Mouse (Mus musculus) hindbrain, embryonic 10.5 days (tissue): ENCODE results near the gene Zfp91. TPM values are rescaled to one million over a fixed set of nuclear protein-coding genes. Genes with fewer than 3 reads are reported as not detected.

ENCODE experiments used
- DNase-seq: peaks from one replicate; pipeline ENCODE4 v3.0.0-alpha.2; 2017; ENCODE audit warnings: low spot score
- H3K27ac ChIP-seq: fragments of 300-500 bp; sonication (generic); 2 replicates; pipeline ENCODE4 v1.5.1; 2016; ENCODE audit warnings: mild to moderate bottlenecking, moderate library complexity
- H3K27me3 ChIP-seq: fragments of 300-500 bp; sonication (generic); 2 replicates; pipeline ENCODE4 v1.6.1; 2016; ENCODE audit warnings: mild to moderate bottlenecking; ENCODE audit not compliant: poor library complexity, insufficient read depth, severe bottlenecking
- H3K36me3 ChIP-seq: fragments of 300-500 bp; sonication (generic); 2 replicates; pipeline ENCODE4 v1.6.1; 2016; ENCODE audit warnings: mild to moderate bottlenecking, moderate library complexity
- H3K4me1 ChIP-seq: fragments of 300-500 bp; sonication (generic); replicated peaks from 2 replicates; pipeline ENCODE4 v1.6.1; 2016; ENCODE audit warnings: mild to moderate bottlenecking
- H3K4me3 ChIP-seq: fragments of 300-500 bp; sonication (generic); 2 replicates; pipeline ENCODE4 v1.5.1; 2016; ENCODE audit warnings: mild to moderate bottlenecking, moderate library complexity
- H3K9me3 ChIP-seq: fragments of 300-500 bp; sonication (generic); 2 replicates; pipeline ENCODE4 v1.6.1; 2016; ENCODE audit warnings: mild to moderate bottlenecking, moderate library complexity
- WGBS: fragments of 180-500 bp; shearing (Covaris S2); methylation state at CpG from one replicate; pipeline ENCODE4 v1.1.7; 2016; 5-methylcytosine and 5-hydroxymethylcytosine counted together
- polyA plus RNA-seq: library from polyadenylated mRNA; unstranded; fragments of >200 nt; fragmentation: Nextera tagmentation; extraction: Ambion mirVana; gene quantifications from 2 replicates; pipeline ENCODE4 v1.2.1, GENCODE M21; 2016

The Zfp91 gene
- polyA plus RNA-seq, 1 experiment from 2014 or later, result 12.6 TPM

DNA sequence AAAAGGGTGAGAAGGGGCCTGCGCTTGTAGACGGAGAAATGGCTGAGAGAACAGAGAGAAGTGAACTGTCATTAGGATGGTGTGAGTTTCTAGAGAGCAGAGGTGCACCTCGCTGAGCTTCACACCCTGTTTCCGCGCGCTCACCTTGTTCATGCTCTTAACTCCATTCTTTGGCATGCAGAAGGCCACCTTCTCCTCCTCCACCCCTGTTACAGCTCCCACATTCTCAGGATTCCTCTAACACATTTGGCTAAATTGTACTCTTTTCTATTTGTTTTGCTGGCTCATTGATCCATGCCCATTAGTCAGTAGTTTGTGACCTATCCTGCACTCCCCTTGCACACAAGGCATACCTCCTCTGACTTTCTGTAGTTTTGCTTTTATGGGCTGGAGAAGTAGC, 76.7 kb downstream of the Zfp91 start:
- Histone ChIP-seq H3K36me3 (no peaks in the 10 kb centered on the region), H3K27ac (no peak overlapping the region), H3K4me3 (no peak overlapping the region), H3K9me3 (no peaks in the 10 kb centered on the region), H3K4me1 (no peaks in the 10 kb centered on the region), H3K27me3 (no peaks in the 10 kb centered on the region)
- no peak for DNase-seq
- WGBS, result 85% methylated on average over 6 of the region's 6 CpGs

Other genes starting within 250 kb of the Zfp91 start
- 0.18 TPM in 1 of 2 replicates, not detected in the other for gene Gm4952, start 196.2 kb downstream of the Zfp91 start, polyA plus RNA-seq
- not detected in 2 replicates for gene Glyat, start 162.8 kb downstream of the Zfp91 start, polyA plus RNA-seq
- gene Olfr1442, start 125.7 kb downstream of the Zfp91 start, polyA plus RNA-seq, result not detected in 2 replicates
- gene Olfr1443, start 118.0 kb downstream of the Zfp91 start, polyA plus RNA-seq, result not detected in 2 replicates
- gene Keg1, start 100.3 kb downstream of the Zfp91 start, polyA plus RNA-seq, result not detected in 2 replicates
- 1.1 and 2.0 TPM in 2 replicates for gene Cntf, start 30.5 kb downstream of the Zfp91 start, polyA plus RNA-seq
- 0.73 and 1.1 TPM in 2 replicates for gene Lpxn, start 67 bp upstream of the Zfp91 start, polyA plus RNA-seq
- gene Gm5244, start 50.6 kb upstream of the Zfp91 start, polyA plus RNA-seq, result not detected in 2 replicates
- gene Olfr1444, start 61.2 kb upstream of the Zfp91 start, polyA plus RNA-seq, result not detected in 2 replicates
- not detected in 2 replicates for gene Olfr1445, start 87.7 kb upstream of the Zfp91 start, polyA plus RNA-seq
- gene Olfr1446, start 97.4 kb upstream of the Zfp91 start, polyA plus RNA-seq, result not detected in 2 replicates
- not detected in 2 replicates for gene Olfr1447, start 107.6 kb upstream of the Zfp91 start, polyA plus RNA-seq
- not detected in 2 replicates for gene Olfr1448, start 128.3 kb upstream of the Zfp91 start, polyA plus RNA-seq
- not detected in 2 replicates for gene Olfr1449, start 134.7 kb upstream of the Zfp91 start, polyA plus RNA-seq
- gene Olfr1450, start 154.1 kb upstream of the Zfp91 start, polyA plus RNA-seq, result not detected in 2 replicates
- gene Olfr1451, start 198.9 kb upstream of the Zfp91 start, polyA plus RNA-seq, result not detected in 2 replicates
- gene Olfr1453, start 232.2 kb upstream of the Zfp91 start, polyA plus RNA-seq, result not detected in 2 replicates